Comparison of ENCODE assay signal across 21 mouse cellular contexts in the genomic region with DNA sequence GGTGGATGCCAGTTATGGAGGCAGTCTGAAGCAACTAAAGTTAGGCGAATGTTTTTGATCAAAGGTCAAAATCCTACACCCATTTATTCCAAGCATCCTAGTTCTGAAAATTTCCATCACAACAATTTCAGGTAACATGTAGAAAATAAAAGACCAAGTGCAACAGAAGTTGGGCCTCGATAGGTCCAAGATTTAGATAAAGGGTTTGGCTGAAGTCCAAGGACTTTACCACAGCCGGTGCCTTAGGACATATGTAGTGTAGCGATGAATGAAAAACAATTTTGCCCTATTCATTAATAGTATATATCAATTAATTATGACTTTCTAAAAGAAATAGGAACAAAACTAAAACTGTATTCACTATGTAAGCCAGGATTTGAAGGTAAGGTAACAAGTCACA.
"Had no signal": no experiment of that assay in that cellular context is flagged by ENCODE, and none has a peak within 500 bp of the region (broad histone marks: within the 10 kb centered on the region; RNA-seq: fewer than 3 reads in every experiment).

No protein-coding gene starts in this region.

- ATAC-seq: hindbrain, postnatal 0 days; intestine, postnatal 0 days; liver, embryonic 12.5 days had no signal

- DNase-seq: gastrocnemius, postnatal 14 days; gastrocnemius, postnatal 36 days; heart, adult 11 months; heart, postnatal 10 days; kidney, adult 18-20 months; kidney, adult 8-10 months; kidney, postnatal 10 days; kidney, postnatal 25 days; layer of hippocampus, adult 9-11 months; layer of hippocampus, postnatal 36 days; liver had no signal

- H3K4me1 ChIP-seq: hindbrain, embryonic 13.5 days; hindbrain, embryonic 15.5 days; limb, embryonic 12.5 days had no signal

- H3K36me3 ChIP-seq: heart, embryonic 10.5 days; heart, embryonic 12.5 days; hindbrain, embryonic 13.5 days; hindbrain, embryonic 15.5 days; limb, embryonic 10.5 days; limb, embryonic 12.5 days had no signal

- H3K9ac ChIP-seq: heart, embryonic 12.5 days; hindbrain, embryonic 13.5 days; hindbrain, embryonic 15.5 days; limb, embryonic 12.5 days; liver, embryonic 12.5 days; liver, embryonic 14.5 days had no signal

- H3K4me3 ChIP-seq: heart, embryonic 10.5 days; heart, embryonic 12.5 days; hindbrain, embryonic 13.5 days; hindbrain, embryonic 15.5 days; limb, embryonic 10.5 days; limb, embryonic 12.5 days; liver, embryonic 12.5 days had no signal

- H3K27ac ChIP-seq: heart, embryonic 10.5 days; hindbrain, embryonic 13.5 days; hindbrain, embryonic 15.5 days; hindbrain, postnatal 0 days; limb, embryonic 10.5 days; limb, embryonic 12.5 days; liver, embryonic 12.5 days; liver, embryonic 14.5 days had no signal

- H3K4me2 ChIP-seq: heart, embryonic 12.5 days; hindbrain, embryonic 13.5 days; hindbrain, embryonic 15.5 days; limb, embryonic 12.5 days; liver, embryonic 12.5 days had no signal

- H3K27me3 ChIP-seq: heart, embryonic 12.5 days; hindbrain, embryonic 13.5 days; hindbrain, embryonic 15.5 days; limb, embryonic 12.5 days; liver, embryonic 12.5 days had no signal

- H3K9me3 ChIP-seq: heart, embryonic 10.5 days; heart, embryonic 12.5 days; hindbrain, embryonic 13.5 days; hindbrain, embryonic 15.5 days; limb, embryonic 10.5 days; limb, embryonic 12.5 days; liver, embryonic 12.5 days had no signal
